Mouse (Mus musculus) E14TG2a.4 (cell line): ENCODE measurements around the gene Cpm.

Source experiments
- H3K27me3 ChIP-seq: 2 replicates; pipeline ENCODE4 v1.6.1; 2014; ENCODE audit warnings: low read length, control low read depth; ENCODE audit not compliant: insufficient read depth
- H3K36me3 ChIP-seq: 2 replicates; pipeline ENCODE4 v1.6.1; 2014; ENCODE audit warnings: low read length, control low read depth; ENCODE audit not compliant: insufficient read depth
- H3K4me1 ChIP-seq: replicated peaks from 2 replicates; pipeline ENCODE4 v1.6.1; 2014; ENCODE audit warnings: low read depth, low read length, control low read depth
- H3K4me3 ChIP-seq: replicated peaks from 2 replicates; pipeline ENCODE4 v1.5.1; 2014; ENCODE audit warnings: mild to moderate bottlenecking, low read length
- H3K9me3 ChIP-seq: 2 replicates; pipeline ENCODE4 v1.6.1; 2014; ENCODE audit warnings: low read length, control low read depth
- CTCF ChIP-seq: conservative IDR thresholded peaks from 2 replicates; pipeline ENCODE4 v1.5.1; 2014; ENCODE audit warnings: low read length
- NANOG ChIP-seq: IDR thresholded peaks from 2 replicates; pipeline ENCODE4 v1.6.1; 2014; ENCODE audit warnings: borderline replicate concordance, low read length, mixed read lengths
- POU5F1 ChIP-seq: IDR thresholded peaks from 2 replicates; pipeline ENCODE4 v1.6.1; 2014; ENCODE audit warnings: low read length, borderline replicate concordance

Cpm gene

GRCm38 (mm10) chr10:117696021-117696826 is 66.9 kb downstream of the Cpm start:
- Histone ChIP-seq H3K36me3 (peaks cover 97% of the 10 kb centered on the region), H3K27me3 (no peaks in the 10 kb centered on the region)
- TF ChIP-seq NANOG (no peak), CTCF (no peak), POU5F1 (no peak)

GRCm38 (mm10) chr10:117696827-117697560 is 67.7 kb downstream of the Cpm start:
- Histone ChIP-seq H3K36me3 (peaks cover 97% of the 10 kb centered on the region), H3K9me3 (no peaks in the 10 kb centered on the region), H3K4me1 (peaks cover 46% of the 10 kb centered on the region), H3K4me3 (no peak overlapping the region), H3K27me3 (no peaks in the 10 kb centered on the region)
- TF ChIP-seq NANOG (no peak), CTCF (no peak), POU5F1 (no peak)

More at GRCm38 (mm10) chr10:117696021-117696826, 66.9 kb downstream of the Cpm start:
- no peaks in the 10 kb centered on the region for H3K9me3 ChIP-seq
- H3K4me3 ChIP-seq = no peak overlapping the region
- H3K4me1 ChIP-seq = peaks cover 46% of the 10 kb centered on the region

- Histone ChIP-seq H3K4me1 (peaks cover 43% of the 10 kb centered on the region), H3K27me3 (no peaks in the 10 kb centered on the region), H3K4me3 (no peak overlapping the region), H3K9me3 (no peaks in the 10 kb centered on the region), H3K36me3 (peaks cover 97% of the 10 kb centered on the region)
- no peak for TF ChIP-seq NANOG
- TF ChIP-seq POU5F1 = no peak
- no peak for TF ChIP-seq CTCF
These were observed 68.3 kb downstream of the Cpm start for GRCm38 (mm10) chr10:117697561-117698115.

GRCm38 (mm10) chr10:117698313-117699138 is 69.2 kb downstream of the Cpm start:
- no peak for TF ChIP-seq CTCF
- TF ChIP-seq NANOG = no peak
- TF ChIP-seq POU5F1 = no peak
- no peaks in the 10 kb centered on the region for H3K9me3 ChIP-seq
- peaks cover 45% of the 10 kb centered on the region for H3K4me1 ChIP-seq

GRCm38 (mm10) chr10:117699914-117700313 is 70.6 kb downstream of the Cpm start:
- TF ChIP-seq POU5F1 (no peak), NANOG (no peak), CTCF (no peak)
- Histone ChIP-seq H3K4me3 (no peak overlapping the region), H3K9me3 (no peaks in the 10 kb centered on the region), H3K4me1 (peaks cover 51% of the 10 kb centered on the region), H3K36me3 (peaks cover 100% of the 10 kb centered on the region), H3K27me3 (no peaks in the 10 kb centered on the region)

More at GRCm38 (mm10) chr10:117698313-117699138, 69.2 kb downstream of the Cpm start:
- H3K27me3 ChIP-seq = no peaks in the 10 kb centered on the region
- no peak overlapping the region for H3K4me3 ChIP-seq
- H3K36me3 ChIP-seq = peaks cover 98% of the 10 kb centered on the region

- Histone ChIP-seq H3K9me3 (no peaks in the 10 kb centered on the region), H3K36me3 (peaks cover 100% of the 10 kb centered on the region), H3K4me3 (no peak overlapping the region), H3K4me1 (peaks cover 53% of the 10 kb centered on the region), H3K27me3 (no peaks in the 10 kb centered on the region)
- TF ChIP-seq NANOG (no peak), POU5F1 (no peak)
These were observed 71.2 kb downstream of the Cpm start for GRCm38 (mm10) chr10:117700450-117700849.

- H3K27me3 ChIP-seq = no peaks in the 10 kb centered on the region
- H3K9me3 ChIP-seq = no peaks in the 10 kb centered on the region
- peaks cover 99% of the 10 kb centered on the region for H3K36me3 ChIP-seq
- no peak overlapping the region for H3K4me3 ChIP-seq
- H3K4me1 ChIP-seq = peaks cover 59% of the 10 kb centered on the region
- no peak for TF ChIP-seq NANOG
- no peak for TF ChIP-seq CTCF
- TF ChIP-seq POU5F1 = no peak
These were observed 71.9 kb downstream of the Cpm start for GRCm38 (mm10) chr10:117701034-117701829.
